Mouse (Mus musculus) thymus, postnatal 0 days (tissue): Measurements from ENCODE around the gene Ror1. TPM values are rescaled to one million over a fixed set of nuclear protein-coding genes. Genes with fewer than 3 reads are reported as not detected.

Experiments
- DNase-seq: peaks from one replicate; pipeline ENCODE4 v3.0.0-alpha.2; 2015; ENCODE audit warnings: low spot score
- polyA plus RNA-seq: library from polyadenylated mRNA; unstranded; fragments of >200 nt; fragmentation: Nextera tagmentation; extraction: Ambion mirVana; gene quantifications from 2 replicates; pipeline ENCODE4 v1.2.1, GENCODE M21; 2015

The Ror1 gene
- polyA plus RNA-seq, 1 experiment from 2014 or later: 2.6 TPM

DNA sequence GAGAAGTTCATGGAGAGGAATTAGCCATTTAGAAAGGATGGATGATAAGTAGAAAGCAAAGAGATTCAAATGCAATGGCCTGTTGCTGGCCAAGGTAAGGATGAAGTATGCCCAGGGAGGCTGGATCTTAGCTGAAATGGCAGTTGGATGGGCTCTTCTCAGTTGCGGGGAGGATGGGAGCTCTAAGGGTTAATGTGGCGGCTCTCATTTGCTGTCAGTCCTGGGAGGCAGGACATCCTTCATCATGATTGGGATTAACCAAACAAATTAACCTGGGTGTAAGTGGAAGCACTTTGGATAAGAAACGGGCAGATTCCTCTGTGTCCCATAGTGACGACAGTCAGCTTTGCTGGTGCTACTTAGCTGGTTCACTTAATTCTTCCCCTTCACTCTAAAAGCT, 112.5 kb downstream of the Ror1 start:
- DNase-seq: no peak

DNA sequence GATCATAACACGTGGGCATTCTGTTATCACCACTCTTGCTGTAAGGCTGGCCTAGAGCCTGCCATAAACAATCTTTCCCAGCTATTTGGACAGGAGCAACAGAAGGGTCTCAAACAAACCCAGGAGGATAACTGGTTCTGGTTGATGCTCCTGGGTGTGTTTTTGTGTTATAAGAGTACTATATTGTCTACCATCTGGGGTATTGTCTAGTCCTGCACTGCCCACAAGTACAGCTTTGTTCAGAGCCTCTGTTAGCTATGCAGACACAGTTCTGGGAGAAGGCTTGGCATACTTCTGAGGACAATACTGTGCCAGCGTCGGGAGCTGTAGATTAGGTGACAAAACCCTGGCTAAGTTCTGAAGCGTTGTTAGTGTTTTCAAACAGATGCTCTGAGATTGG, 113.5 kb downstream of the Ror1 start:
- DNase-seq: no peak

DNA sequence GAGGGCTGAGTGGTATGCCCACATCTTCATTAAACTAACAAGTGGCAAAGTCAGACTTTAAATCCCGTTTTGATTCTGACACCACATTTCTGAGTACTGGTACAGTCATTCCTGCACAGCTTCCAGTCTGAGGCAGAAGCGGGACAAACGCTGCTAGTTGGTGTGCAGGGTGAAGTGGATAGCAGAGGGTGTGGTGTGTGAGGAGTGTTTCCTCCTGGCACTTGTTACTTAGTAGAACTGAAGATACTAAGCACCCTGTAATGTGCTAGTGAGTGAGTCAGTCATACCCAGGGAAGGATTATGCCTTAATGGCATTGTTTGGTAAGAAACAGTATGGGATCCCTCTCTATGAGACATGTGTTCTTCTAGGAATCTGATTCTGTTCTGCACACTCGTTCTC, 115.7 kb downstream of the Ror1 start:
- DNase-seq: no peak

DNA sequence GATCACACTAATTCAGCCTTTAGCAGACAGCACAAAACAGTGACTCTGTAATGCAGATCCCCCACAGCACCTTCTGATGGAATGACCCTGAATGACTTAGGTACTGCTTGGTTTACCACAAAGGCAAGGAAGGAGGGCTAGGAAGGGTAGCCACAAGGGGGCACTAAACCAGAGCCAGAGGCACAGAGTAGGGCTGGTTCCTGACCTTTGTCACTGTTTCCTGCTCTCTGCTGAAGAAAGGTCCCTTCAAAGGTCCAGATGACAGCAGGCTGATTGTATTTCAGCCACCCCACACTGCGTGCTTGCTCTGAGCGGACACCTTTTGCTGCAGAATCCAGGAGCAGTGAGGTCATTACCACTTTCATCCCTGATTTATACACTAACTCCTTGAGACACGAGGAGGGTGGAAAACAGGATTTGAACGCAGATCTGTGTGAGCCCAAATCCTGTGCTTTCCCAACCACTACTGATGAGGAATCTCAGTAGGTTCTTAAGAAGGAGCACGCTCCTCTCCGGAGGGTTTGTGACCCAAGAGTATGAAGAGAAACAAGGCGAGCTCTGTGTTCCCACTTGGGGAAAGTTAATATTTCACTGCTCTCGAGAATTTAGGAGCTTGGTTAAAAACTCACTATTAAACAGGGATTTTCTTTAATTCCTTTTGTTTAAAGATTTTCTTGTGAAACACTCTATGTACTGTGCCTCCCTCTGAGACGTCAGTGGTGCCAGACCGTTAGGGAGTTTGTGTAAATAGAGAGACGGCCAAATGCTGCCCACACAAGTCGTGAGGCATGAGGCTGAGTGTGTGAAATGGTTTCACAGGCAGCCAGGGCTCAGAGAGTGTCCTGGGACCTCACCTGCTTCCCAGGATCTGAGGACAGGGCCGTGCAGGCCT, 119.0 kb downstream of the Ror1 start:
- DNase-seq: peak; percentile 7

DNA sequence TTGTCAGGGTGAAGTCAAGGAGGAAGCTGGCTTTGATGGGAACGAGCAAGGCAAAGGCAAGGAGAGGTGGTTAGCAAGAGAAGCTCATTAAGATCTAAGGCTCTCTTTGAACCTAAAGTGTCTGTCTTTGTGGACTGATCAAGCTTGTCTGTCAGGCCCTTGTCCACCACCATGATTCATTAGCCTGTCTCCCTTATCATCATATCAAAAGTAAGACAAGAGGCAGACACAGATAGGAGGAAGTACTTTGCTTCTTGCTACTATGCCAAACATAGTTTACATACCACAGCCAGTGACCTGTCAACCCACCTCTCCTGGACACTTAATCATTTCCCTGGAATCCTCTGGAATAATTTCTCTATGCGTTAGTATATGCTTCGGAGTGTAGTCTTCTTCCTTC, 121.0 kb downstream of the Ror1 start:
- no peak for DNase-seq

DNA sequence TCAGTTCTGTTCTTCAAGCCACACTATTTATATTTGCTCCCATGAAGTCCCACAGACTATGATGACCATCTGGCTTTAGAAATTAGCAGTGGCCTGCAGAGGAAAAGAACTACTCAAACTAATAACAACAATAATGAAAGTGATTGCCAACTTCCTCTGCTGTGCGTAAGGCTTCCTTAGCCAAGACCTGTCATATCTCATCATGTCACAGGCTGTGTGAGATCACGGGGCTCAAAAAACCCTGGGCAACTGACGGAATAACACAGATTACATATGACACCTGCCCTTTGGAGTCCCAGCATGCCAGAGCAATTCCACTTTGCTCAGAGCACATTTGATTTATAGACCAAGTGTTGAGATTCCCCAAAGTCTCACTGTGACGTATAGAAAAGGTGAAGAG, 123.4 kb downstream of the Ror1 start:
- DNase-seq: no peak

DNA sequence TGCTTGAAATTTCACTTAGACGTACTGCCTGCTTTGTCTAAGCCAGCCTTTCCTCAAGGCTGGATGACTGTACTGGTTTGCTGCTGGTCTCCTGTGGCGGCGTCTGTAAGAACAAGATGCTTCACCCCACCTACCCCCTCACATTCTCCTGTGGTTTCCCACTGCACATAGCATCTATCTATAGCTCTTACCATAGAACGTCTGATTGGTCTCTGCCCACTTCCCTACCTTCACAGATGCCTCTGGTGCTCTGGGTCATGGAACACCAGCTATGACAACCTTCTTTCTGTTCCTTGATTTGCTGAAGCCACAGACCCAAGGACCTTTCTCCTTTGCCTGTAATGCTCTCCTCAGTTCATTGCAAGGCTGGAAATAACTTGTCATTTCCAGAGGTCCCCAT, 124.0 kb downstream of the Ror1 start:
- no peak for DNase-seq

DNA sequence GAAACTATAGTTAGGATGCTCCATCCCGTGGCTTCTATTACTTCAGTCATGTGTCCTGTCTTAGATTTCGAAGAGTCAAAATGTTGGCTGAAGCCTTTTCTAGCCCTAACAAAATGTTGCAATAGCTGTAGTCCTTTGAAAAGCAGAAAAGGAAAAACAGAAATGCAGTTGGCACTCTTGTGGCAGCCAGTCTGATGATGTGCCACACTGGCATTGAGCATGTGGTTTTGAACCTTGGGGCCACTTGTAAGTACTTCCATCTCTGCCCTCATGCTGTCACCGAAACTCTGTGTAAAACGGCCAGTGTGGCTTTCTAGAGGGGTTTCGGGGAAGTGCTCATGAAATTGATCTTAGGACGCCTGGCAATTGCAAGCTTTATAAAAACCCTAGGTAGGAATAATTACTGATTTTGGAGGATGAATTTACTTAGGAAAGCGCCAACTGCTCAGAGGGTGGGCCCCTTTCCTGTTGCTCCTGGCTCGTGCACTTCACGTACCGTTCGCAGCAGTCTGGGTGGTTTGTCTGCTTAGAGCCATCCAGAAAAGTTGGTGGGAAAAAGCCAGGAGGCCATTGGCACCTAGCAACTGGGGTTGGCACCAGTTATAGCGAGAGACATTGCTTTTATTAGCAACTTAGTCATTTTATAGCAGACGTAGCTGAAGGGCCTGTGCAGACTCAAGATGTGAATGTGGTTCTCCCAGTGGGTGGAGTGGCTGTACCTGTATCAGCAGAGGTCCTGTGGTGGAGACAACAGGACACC, 126.6 kb downstream of the Ror1 start:
- DNase-seq: no peak

DNA sequence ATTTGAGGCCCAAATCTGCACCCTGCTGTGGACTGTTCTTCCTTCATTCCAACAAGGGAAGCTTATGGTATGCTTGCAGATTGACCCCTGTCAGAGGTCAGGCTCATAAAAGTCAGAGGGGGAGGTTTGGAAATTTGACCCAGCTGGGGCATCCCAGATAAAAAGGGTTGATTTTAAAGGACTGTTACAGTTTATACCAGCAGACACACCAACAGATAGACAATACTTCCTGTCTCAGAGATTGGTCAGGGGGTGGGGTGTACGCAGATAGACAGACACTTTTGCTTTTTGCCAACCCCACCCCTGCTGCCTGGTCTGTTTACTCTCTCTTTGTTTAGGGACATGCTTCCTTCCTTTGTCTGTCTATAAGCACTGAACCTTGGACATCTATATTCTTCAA, 127.9 kb downstream of the Ror1 start:
- no peak for DNase-seq

DNA sequence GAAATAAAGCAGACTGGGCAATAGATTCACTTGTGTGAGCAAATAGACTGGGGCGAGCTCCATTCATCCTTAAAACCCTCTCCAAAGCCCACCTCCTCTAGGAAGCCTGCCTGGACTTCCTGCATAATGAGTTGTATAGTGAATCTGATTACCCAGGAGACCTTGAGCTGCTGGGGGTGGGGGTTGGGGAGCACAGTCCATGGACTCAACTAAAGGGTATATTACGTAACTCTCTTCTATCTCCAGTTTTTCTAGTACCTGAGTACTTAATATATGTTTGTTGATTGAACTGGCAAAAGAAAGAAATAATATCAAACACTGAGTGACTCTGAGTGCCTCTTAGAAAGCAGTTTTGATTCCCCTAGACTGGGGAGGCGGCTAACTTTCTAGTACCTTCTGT, 128.4 kb downstream of the Ror1 start:
- DNase-seq: no peak

DNA sequence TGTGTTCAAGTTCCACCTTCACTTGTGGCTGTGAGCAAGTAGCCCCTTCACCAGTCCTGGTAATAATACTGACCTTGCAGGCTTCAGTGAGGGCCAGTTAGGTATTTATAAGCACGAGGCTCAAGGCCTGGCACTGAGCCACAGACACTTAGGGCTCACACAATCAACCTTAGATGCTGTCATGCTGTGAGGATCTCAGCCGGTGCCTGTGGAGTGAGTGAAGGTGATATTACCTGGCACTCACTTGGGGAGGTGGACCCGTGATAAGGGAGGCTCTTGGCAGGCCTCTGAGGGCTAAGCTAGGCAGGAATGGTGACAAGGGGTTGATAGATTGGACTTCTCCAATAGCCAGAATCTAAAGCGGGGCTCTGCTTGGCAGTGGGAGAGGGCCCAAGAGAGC, 131.0 kb downstream of the Ror1 start:
- no peak for DNase-seq

DNA sequence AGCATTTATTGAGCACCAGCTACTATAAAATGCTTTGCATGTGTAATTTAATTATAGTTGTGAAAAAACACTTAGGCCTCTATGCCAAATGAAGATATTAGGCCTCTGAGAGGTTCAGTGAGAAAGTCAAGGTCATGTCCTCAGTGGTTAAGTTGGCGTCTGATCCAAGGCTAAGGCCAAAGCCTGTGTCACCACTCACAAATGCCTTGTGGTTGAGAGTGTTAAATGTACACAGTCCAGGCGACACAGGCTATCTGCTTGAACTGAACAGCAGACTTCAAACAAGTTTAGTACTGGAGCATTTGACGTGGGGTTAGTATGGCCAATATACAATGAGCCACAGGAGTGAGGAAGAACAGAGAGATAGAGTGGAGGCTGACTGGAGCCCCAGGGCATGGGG, 132.5 kb downstream of the Ror1 start:
- no peak for DNase-seq

DNA sequence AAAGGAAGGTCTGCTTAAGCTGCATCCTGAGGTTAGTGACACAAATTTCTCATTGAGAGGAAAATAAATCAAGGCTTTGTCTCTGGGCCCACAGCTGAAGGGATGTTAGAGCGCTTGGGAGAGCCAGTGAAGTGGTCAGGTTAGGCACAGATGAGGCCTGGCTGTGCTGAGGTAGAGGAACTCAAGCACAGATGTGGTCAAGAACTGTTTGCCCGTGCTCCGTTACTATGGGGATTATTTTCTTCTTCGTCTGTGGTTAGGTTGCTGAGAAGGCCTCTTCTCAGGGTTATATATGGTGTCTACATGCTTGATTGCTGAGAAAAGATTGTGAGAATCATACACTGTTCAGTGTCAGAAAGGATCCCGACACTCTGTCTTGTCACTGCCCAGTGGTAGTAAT, 134.7 kb downstream of the Ror1 start:
- no peak for DNase-seq

DNA sequence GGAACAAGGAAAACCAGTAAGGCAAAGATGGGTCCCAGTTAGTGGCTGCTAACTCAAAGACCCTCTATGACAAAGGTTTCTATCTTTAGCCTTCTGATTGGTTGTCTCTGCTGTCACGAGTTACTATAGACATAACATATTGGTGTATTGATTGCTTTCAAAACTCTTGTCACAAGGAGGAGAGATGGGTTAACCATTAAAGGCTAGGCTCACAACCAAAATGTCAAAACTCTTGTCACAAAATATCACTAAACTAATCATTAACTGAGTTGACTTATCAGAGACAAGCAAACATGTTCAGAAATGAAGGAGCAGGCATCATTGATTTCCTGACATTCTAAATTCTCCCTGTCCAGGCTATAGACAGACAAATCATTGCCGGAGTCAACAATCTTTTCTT, 135.4 kb downstream of the Ror1 start:
- DNase-seq: no peak

DNA sequence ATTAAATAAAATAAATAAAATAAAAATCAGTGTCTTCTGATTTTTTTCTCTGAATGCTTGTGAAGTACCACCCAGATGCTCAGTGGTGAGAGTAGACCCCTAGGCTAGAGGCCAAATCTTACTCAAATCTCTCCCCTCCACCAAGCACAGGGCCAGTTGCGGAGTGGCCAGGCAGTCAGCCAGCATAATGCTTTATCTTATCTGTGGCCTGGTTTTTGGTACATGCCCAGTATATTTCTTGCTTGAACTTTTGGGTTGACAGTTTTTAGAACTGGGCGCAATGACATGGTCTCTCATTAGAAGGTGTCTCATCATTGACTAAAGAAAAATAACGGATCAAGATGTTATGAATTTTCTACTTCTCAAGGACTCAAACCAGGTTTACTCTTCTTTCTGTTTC, 136.3 kb downstream of the Ror1 start:
- DNase-seq: no peak

DNA sequence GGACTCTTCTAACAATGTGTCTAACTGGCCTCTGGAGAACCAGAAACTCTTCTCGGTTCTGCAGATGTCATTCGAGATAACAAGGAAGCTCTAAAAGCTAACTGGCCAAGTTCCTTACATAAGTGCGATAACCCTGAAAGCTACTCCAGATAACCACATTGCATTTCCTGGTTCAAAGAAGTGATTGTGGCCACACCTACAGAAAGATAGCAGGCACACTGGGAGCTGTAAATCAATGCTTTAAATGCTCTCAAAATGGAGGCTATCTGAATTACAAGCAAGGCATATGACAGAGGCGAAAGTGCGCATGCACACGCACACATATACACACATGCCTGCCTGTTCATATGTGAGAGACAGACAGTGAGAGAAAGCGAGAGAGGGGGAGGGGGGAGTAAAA, 136.9 kb downstream of the Ror1 start:
- DNase-seq: no peak

DNA sequence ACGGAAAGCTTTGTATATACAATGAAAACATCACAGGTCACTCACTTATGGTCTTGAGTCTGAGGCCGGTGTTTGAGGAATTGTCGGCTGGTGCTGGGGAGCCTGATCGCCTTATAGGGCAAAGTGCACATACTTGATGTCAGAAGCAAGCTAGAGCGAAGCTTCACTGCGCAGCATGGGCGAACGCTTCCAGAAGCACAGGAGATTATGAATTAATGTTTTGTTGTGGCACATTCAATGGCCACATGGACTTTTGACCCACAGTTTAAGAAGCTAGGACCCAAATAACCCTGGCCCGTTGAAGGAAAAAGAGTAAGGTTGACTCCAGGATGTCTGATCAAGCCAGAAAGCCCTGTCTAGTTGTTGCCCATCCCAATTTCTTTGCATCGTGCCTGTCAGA, 138.2 kb downstream of the Ror1 start:
- no peak for DNase-seq

DNA sequence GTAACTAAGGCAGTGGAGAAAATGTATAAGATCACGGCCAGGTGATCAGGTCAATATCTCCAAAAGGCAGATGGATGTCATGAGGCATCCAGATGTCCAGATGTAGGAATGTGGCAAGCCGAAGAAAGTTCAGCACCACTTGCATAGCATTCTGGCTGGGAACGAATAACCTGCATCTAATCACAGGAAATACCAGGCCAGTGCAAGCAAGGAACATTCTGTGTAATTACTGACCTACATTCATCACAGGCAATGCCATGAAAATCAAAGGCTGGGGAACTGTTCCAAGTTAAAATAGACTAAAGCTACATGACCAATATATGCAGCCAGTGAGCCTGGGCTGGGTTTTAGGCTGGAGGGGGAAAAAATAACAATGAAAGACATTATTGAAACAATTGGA, 140.7 kb downstream of the Ror1 start:
- no peak for DNase-seq

DNA sequence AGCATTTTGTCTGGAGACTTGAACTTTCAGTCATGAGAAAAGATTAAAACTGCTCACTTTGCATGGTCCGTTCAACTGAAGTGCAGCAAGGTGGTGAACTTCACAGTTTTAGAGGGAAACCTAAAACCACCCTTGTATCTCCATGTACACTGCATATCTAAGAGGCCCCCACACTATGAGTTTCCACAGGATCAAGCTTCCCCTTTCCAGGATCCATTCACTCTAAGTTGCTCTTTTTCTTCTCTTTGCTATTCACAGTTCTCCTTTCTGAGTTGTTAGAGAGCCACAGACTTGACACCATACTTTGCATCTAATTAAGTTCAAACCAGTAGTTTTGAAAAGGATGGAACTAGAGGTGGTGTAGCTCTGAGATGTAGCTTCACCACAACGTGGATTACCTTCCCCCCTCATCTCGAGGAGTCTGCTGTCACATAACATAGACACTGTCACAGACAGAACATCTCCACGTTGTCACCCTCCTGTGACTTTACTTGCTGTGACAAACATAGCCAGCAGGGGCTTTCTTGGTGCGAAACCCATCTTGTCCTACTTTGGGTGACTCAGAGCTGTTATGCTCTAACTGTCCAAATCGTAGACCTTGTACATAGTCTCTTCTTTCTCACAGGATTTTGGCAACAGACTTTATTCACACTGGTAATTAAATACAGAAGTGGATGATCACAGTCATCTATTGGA, 146.6 kb downstream of the Ror1 start:
- no peak for DNase-seq

DNA sequence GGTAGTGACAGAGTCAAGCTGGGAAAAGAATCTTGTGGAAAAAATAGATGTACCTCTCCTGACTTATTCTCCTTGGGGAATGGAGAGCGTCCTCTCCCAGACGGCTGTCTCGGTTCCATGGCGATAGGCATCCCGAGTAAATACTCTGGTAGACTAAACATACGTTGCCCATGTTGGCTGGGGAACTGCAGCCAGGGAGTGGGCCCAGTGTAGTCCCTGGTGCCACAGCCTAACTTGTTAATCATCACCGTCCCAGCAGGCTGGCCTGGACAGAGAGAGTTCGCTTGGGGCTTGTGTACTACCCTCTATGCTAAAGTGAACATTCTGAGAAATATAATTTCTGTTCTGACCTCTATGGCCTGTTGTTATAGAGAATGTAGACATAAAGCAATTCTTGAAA, 148.7 kb downstream of the Ror1 start:
- no peak for DNase-seq

DNA sequence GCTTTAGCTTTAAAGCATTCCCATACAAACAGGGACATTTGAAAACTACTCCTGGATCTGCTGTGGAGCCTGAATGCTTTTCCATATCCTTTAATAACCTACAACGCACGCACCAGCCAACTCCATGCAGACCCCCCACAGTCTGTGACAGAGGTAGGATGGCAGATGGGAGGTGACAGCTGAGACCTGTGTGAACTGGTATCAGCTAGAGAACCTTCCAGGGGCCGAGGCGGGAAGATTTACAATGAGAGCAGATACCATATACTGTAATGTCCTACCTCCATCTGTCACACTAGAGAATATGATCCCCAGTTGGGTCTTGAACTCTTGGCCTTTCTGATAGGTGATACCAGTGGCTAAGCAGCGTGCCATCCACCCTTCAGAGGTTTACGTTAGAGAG, 149.1 kb downstream of the Ror1 start:
- no peak for DNase-seq

DNA sequence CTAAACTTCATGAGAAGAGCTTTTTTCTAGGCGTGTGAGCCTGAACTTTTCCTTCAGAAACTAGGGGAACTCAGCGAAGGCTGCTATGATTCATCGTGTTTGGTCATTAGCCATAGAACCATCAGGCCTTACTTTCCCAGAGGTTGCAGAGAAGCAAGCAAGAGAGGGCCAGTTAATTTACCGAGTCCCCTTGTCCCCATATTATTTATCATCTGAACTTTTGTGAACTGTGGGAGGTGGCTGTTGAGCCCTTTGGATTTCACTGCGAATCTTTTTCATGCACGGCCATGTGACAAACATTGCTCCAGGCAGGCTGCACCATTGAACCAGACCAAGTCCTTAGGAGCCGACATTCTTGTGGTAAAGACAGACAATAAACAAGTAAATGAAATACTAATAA, 152.2 kb downstream of the Ror1 start:
- DNase-seq: no peak
